Mouse (Mus musculus) cerebellum, postnatal 25 days (tissue): Measurements from ENCODE around the gene Rere.
A peak's percentile ranks its signal among the peaks of the same experiment; 100 is the strongest.
"Not testable (repeated sequence)": the region's sequence is repeated elsewhere in the genome, so short reads cannot be mapped to it uniquely, and the experiment has no call there.

Experiments used
- DNase-seq, 2 experiments: peaks; one replicate each; pipeline ENCODE4 v3.0.0; 2021; ENCODE audit warnings: mixed read lengths in 2 of 2

The Rere gene

DNA sequence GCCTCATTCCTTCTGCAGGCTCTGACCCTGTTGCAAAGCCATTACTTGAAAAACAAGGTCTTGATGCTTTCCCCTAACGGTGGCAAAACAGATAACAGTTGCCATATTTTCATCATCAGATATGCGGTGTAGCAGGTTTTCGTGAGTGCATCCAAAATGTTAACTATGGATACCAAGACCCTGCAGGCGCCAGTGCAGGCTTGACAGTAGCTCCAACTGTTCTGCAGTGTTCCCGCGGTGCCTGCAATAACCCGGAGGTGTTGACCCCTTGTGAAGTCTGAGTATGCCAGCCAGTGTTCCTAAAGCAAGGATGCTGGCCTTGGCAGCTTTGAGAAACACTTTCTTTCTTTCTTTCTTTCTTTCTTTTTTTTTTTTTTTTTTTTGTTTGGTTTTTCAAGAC is 26.3 kb upstream of the Rere start:
- DNase-seq, result no peak

DNA sequence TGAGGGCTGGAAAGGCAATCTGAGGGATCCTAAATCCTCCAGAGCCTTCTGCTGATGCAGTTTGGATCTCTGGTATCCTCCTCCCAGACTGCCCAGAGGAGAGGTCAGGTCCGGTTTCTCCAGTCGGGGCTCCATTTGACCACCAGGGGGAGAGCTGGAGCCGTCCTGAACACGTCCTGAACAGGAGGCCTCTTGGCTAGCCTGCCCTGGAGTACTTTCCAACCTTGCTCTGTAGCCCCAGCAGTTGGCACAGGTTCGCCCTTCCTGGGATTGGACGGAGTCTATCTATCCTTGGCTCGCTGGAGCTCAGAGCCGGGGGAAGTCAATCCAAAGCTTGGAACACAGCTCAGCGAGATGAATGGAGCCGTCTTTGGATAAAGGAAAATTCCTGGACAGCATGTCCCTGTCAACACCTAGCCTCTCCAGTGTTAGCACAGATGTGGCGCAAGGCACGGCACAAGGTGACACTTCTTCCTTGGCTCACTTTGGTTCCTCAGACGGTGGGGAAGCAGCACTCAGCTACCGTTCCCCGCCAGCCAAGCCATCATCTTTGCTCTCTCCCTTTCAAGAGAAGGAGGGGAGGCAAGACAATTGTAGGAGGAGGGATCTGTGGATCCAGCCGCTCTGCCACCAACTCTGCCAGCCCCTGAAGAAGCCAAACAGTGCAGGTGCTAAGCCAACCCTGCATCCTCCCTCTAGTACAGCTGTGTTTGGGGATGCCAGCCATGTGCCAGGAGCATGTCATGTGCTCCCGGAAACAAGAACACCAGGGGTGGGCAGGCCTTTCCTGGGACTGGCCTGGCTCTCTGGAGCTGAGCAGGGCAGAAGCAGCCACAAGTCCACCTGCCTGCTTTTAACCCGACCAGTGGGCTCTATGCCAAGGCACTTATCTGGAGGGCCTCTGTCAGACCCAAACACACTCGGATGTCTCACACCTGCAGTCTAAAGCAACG is 23.9 kb upstream of the Rere start:
- peak; percentile 95 to 97 for DNase-seq

DNA sequence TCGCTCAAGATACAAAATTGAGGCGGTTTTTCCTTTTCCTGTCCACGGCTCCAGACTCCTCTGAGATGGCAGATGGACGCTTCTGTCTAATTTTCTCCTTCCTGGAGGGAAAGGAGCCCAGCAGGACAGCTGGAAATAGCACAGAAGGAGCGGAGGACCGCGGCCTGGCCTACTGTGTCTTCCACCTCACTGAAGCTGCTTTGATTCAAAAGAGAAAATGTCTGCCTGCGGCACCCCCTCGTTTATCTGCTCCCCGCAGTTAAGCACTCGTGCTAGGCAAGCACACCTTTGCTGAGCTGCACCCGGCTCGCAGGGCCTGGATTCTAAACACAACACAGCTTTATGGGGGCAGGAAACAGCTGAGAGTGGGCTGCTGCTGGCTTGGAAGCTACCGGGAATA is 23.1 kb upstream of the Rere start:
- DNase-seq, result peak; percentile 72 to 80

DNA sequence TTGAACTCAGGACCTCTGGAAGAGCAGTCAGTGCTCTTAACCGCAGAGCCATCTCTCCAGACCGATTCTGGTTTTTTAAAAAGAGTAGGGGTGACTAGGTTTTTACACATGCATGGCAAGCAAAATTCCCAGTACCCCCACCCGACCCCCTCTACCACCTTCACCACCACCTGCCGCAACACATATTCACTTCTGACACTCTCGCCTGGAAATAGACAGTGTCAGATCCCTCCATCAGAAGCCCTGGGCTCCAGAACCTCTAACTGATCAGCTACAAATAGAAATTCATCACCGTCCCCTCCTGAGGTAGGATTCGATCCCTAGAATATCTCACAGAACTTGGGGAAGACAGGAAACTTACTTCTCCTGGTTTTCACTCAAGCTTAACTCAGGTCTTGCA is 21.9 kb upstream of the Rere start:
- no peak for DNase-seq

DNA sequence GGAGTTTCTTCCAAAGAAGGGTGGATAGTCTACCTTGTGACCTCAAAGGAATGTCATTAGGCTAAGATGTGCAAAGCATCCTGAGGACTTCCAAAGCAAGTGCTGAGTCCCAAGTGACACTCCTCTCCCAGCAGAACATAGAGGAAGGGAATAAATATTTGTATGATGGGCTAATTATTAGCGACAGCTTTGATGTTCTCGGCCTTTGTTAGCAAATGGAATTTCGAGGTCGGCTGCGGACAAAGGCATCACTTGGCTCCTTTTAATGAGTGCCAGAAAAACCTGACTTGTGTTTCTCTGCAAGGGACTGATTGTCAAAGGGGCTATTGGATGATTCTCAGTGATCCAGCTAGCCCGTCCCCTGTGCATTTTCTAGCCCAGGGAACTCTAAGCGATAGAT is 21.3 kb upstream of the Rere start:
- no peak for DNase-seq

DNA sequence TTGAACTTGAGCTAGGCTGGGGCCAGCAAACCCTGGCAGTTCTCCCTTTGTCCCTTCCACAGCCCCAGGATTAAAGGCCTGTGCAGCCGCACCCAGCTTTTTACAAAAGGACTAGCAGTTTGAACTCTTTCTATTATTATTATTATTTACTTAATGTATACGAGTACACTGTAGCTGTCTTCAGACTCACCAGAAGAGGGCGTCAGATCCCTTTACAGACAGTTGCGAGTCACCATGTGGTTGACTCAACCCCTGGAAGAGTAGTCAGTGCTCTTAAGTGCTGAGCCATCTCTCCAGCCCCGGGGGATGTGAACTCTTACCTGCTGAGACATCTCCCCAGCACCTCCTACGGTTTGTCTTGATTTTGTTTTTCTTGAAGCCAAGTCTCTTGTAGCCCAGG is 20.7 kb upstream of the Rere start:
- DNase-seq, result no peak

DNA sequence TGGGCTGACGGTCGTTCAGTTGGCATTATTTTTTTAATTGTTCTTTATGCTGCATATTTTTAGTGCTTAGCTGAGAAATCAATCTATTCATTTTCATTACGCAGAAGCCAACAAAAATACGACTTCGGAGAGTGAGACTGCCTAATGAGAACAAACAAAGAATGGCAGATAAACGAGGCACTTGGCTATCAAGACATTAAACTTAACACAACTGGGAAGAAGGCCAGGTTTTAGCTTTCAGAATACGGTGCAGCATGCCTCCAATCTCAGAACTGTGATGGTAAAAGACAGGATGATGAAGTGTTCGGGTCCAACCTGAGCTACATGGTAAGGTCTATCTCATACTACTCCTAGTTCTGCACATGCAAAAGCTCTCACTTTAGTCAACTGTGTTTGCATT is 19.1 kb upstream of the Rere start:
- DNase-seq, result no peak

DNA sequence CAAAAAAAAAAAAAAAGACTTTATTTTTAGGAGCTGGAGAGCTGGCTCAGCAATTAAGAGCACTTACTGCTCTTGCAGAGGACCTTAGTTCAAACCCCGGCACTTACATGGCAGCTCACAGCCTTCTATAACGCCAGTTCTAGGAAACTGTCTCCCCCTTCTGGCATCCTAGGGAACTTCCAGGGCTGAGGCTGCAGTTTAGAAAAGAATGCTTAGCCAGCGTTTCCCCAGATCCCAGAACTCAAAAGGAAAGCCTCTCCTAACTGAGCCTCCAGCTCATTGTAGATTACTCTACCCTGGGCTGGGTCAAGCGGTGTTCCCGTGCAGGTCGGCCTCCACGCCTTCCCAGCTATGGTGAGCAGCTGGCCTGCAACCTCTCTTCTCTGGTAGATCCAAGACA is 16.5 kb upstream of the Rere start:
- DNase-seq, result peak in 1 of 2 experiments; percentile 48

DNA sequence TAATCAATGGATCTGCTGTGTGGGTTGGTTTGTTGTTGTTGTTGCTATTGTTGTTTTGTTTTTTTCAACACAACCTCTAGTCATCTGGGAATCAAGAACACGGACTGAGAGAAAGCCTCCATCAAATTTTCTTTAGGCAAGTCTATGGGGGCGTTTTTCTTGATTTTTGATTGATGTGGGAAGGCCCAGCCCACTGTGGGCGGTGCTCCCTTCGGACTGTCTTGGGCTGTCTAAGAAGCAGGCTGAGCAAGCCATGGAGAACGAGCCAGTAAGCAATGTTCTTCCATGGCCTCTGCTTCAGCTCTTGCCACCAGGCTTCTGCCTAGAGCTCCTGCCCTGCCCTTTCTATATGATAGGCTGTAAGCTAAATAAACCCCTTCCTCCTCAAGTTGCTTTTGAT is 16.0 kb upstream of the Rere start:
- DNase-seq, result no peak

DNA sequence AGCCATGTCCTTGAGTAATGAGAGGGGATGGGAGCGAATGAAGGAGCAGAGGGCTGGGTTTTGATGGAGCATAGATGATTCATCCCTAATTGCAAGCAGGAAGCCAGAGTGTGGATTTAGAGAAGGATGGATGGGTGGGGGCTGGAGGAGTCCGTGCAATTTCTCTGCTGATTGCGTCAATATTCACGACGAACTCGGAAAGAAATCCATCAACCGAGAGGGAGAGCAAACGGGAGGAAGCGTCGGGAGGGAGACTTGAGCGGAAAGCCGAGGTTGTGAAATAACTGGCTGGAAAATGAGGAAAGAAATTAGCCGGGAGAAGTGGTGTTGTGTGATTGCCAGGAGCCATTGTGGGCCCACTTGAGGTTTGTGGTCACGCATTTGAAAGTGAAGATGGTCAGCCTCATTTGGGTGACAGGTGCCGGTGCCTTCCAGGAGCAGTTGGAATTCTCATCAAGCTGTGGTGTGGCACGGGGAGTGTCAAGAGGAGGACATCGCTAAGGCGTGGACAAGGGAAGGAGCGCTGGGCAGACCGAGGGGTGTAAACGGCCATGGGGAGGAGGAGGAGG is 14.7 kb upstream of the Rere start:
- DNase-seq, result no peak

DNA sequence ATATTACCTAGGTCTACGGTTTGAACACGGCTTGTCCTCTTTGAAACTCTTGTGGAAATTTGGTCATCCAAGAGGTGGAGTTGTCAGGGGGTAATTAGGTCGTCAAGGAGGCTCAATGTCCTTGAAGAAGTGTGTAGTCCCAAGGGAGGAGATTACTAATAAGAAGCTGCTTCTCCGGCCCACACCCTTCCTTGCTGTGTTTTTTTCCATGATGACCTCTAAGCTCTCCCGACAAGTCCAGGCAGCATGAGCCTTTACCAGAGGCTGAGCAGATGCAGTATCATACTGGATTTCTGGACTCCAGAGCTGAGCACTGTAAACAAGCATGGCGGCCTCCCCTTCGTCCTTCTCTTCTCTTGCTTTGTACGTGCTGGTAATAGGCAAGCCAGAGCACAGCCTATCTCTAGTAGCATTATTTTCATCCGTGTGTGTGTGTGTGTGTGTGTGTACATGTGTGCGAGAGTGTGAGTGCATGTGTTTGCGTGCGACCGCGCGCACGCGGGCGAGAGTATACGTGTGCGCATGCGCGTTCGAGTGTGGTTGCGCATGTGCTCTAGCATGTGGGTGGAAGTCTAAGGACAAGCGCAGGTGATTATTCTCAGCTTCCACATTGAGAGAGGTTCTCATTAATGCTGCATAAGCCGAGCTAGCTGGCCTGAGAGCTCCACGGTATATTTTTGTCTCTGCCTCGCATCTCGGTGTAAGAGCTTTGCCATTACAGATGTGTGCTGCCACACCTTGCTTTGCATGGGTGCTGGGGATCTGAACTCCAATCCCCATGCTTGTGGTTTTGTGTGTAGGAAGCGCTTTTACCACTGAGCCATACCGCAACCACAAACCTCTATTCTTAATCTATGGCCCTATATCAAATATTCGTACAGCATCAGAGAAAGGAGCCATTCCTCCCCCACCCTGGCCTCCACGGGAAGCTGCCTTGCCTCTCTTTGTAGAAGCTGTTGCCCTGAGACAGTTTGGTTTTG is 12.5 kb upstream of the Rere start:
- no peak for DNase-seq

DNA sequence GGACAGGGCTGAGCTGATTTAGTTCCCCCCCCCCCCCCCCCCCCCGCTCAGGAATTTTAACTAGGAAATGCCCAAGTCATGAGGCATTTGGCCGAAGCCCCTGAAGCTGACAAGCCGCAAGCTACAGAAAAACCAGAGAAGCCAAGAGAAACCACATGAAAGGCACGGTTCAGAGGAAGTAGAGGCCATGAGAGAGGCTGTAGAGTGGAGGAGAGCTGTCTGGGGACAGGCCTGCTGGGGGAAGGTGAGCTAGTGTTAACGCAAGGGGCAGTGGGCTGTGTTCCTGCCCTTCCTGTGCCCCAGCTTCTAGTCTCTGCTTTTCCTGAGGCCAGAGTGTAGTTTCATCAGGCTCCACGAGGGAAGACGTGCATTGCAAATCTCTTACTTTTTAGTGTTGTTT is 11.8 kb upstream of the Rere start:
- DNase-seq, result no peak

DNA sequence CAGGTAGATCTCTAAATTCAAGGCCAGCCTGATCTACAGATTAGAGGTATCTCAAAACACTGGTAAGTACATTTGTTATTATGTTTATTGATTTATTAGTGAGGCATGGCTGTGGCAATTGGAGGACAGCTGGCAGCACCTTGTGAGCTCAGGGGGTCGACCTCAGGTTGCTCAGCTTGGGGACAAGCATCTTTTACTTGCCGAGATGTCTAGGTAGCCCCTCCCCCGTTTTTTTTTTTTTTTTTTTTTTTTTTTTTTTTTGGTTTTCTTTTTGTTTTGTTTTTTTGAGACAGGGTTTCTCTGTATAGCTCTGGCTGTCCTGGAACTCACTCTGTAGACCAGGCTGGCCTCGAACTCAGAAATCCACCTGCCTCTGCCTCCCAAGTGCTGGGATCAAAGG is 10.7 kb upstream of the Rere start:
- DNase-seq, result not testable (repeated sequence)

DNA sequence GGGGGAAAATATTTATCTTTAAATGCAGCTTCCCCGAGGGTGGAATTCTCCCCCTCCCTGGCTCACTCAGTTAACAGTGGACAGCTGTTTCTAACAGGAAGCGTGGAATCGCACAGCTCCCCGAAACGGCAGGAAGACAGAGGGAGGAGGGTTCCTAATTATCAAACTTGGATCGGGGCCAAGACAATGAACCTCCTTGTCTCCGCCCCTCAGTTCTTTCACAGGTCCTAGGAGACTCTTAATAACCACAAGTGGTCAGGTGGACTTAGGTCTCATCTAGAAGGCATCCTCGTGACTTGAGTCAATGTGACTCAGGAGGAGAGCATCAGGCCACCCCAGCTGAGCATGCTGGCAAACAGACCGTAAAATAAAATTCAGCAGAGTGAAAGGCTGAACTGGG is 8.7 kb upstream of the Rere start:
- no peak for DNase-seq

DNA sequence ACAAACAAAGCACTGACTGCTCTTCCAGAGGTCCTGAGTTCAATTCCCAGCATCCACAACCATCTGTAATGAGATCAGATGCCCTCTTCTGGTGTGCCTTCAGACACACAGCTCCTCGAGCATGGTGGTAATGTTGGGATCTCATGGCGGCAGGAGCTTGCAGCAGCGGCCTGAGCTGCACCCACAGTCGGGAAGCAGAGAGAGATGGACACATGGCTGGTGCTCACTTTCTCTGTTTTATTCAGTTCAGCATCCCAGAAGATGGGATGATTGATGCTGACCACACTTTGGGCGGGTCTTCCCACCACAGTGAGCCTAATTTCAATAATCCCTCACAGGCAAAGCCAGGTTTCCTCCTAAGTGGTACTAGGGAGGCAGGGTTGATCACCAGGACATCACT is 5.9 kb upstream of the Rere start:
- no peak for DNase-seq

DNA sequence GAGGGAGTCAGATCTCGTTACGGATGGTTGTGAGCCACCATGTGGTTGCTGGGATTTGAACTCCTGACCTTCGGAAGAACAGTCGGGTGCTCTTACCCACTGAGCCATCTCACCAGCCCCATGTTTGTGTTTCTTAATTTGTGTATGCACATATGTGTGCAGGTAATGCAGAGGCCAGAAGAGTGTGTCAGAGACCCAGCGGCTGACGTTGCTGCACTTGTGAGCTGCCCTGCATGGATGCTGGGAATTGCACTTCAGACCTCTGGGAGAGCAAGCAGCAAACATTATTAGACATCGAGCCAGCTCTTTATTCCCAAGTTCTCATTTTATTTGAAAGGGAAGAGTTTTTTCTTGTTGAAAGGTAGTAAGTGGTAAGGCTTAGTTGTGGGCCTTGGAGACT is 2.1 kb upstream of the Rere start:
- not testable (repeated sequence) for DNase-seq

DNA sequence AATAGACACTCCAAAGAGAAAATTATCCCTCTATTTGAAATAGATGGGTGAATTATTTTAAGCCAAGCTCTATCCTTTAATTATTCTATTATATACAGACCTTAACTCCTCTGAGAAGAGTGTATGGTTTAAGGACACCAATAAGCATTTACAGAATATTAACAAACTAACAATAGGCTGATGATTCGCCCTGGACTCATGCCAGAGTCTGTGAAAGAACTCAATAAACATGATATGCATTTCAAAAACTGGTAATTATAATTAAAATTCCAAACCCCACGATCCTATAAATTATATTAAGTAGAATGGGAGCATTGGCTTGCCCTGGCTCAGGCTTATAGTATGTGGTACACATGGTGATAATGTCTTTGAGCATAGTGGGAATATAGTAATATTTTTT is 1.4 kb upstream of the Rere start:
- no peak for DNase-seq

DNA sequence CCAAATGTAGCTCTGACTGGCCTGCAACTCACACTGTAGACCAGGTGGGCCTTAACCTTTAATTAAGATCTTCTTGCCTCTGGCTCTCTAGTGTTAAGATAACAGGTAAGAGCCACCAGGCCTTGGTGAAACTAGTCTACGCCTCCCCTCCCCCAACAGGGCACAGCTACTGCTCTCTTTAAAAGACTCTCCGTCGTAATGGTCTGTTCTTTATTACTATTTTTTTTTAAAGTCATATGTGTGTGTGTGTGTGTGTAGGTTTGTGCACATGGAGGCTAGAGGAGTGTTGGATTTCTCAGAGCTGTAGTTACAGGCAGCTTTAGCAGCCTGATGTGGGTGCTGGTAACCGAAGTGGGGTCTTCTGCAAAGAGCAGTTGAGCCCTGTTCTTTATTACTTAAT is 987 bp upstream of the Rere start:
- peak in 1 of 2 experiments; percentile 58 for DNase-seq

DNA sequence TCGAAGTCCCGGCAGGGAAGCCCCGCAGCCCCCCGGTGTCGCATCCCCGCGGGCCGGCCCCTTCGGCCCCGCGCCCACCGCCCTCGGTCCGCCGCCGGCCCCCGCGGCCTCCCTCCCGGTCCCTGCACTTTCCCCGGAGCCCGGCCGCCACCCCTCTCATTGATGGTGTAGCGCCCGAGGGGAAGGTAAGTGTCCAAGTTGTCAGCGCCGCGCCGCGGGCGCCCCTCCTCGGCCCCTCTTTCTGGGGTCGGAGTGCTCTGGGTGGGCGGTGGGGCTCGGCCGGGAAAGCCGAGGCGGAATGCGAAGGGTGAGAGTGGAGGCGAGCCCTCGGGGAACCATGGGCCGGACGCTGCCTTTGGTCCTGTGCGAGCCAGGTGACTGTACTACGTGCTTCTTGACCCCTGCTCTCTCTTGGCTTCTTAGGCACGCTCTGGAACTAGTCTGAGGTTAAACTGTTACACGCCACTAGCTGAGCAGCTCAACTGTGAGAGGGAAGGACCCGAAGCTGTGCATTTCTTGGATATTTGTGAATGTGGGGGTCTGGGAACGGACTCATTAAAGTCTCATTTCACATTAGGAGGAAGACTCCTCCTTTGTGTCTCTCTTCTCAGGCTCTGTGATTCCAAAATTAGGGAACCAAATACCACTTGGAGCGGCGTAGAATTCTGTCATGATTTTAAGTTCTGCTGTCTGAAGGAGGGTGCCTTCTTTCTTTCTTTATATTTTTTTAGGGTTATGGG is 615 bp downstream of the Rere start:
- DNase-seq, result peak; percentile 67 to 69

DNA sequence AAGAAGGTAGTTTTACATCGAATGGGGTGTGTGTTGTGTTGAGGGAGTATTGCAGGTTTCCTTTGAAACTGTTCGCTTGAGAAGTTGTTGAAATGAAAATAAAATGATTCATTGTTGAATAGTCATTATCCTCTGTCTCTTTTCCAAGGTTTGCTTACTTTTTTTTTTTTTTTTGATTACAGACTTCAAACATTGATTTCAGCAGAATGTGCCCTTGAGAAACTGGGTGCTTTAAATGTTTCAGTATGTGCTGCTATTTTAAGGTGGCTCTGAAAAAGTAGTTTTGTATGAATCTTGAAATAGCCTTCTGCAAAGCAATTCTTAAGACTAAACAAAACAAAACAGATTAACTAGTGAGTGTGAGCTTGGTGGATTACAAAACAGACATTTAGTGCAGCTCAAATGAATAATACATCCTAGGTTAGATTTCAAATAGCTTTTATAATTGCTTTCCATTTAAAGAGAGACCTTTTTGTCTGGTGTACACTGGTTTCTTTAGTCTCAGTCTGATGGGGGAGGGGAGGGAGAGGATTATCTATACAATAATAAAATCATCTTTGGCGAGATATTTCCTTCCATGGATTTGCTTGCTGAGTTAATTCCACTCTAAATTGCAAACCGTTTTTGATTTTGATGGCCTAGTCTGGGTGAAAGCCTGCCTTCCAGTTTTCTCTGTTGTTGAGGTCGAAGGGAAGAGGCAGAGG is 1.3 kb downstream of the Rere start:
- DNase-seq, result no peak

DNA sequence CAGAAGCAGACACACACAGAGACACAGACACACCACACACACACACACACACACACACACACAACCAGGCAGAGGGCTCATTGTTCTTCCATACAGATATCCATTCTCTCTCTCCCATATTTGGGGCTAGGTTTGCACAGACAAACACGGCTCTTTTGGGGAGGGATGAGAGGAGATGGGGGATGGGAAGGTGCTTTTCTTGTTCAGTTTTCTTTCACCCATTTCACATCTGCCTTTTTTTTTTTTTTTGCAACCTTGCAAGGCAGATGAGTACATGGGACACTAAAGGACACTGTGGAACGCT is 1.8 kb downstream of the Rere start:
- peak in 1 of 2 experiments; percentile 50 for DNase-seq

DNA sequence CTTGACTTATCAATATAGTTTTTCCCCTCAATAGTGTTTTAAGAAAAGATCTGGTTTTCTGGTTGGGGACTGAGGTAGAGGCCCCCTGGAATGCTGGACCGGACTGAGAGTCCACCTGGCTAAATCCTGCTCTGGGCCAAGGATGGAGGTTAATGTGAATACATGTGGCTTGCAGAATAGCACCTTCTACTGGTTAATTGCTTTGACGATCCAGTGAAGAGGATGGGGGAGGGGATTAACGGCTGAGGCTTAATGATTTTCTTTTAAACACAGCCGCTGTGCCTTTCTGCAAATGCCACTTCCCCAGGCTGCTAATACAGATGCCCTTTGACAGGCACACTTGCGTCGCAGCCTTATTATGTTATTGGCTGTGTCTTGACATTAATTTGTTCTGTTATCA is 2.5 kb downstream of the Rere start:
- peak; percentile 47 to 53 for DNase-seq
